Mouse (Mus musculus): Measurements from ENCODE around the gene Cbx2. TPM values are rescaled to one million over a fixed set of nuclear protein-coding genes. Genes with fewer than 3 reads are reported as not detected.

Gene Cbx2
- total RNA-seq, 4 experiments from 2014 or later, result 0.29 to 1.1 (median 0.68) TPM

GRCm38 (mm10) chr11:119057291-119057690, 34.5 kb downstream of the Cbx2 start:
- no peak for DNase-seq (ENCODE audit: low spot score in 2 of 2)

GRCm38 (mm10) chr11:119058041-119058995, 35.6 kb downstream of the Cbx2 start:
- no peak for DNase-seq (ENCODE audit: low spot score in 2 of 2)

GRCm38 (mm10) chr11:119059256-119059655, 36.5 kb downstream of the Cbx2 start:
- no peak for DNase-seq (ENCODE audit: low spot score in 2 of 2)

GRCm38 (mm10) chr11:119066841-119067240, 44.1 kb downstream of the Cbx2 start:
- DNase-seq (ENCODE audit: low spot score in 2 of 2), result no peak

DNA sequence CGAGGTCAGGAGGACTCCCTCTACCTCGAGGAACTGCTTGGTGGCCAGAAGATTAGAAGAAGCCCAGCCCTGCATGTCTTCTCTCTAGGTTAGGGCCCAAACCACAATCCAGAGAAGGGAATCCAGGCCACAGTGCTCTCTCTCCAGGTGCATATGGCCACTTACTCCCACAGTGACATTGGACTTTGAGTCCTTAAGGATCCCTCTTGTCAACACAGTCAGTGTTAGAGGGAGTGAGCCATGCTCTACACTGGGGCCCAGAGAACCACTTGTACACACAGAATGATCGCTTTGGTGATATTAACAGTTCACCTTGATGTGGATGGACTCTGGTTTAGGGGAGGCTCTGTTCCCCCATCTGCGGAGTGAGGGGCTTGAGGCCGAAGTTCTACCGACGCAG, 49.5 kb downstream of the Cbx2 start:
- DNase-seq (ENCODE audit: low spot score in 2 of 2), result no peak

DNA sequence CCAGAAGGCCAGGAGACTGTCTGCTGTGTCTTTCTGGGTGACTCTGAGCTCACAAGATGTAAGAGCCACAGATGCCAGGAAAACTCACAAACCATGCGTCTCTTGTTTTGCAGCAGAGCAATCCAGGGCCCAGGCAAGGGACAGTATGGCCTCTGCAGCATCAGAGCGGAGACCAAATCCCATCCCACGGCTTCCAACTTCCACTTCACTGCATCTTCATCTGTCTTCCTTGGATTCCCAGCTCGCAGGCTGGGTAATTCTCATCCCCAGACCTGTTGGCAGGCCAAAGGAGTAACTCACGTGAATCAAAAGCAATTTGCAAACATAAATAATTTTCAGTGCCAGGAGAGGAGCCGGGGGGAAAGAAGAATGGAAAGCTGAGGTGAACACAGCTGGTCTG, 50.2 kb downstream of the Cbx2 start:
- no peak for DNase-seq (ENCODE audit: low spot score in 2 of 2)

- no peak for DNase-seq (ENCODE audit: low spot score in 2 of 2)
These were observed 51.2 kb downstream of the Cbx2 start for GRCm38 (mm10) chr11:119073876-119074433.

DNA sequence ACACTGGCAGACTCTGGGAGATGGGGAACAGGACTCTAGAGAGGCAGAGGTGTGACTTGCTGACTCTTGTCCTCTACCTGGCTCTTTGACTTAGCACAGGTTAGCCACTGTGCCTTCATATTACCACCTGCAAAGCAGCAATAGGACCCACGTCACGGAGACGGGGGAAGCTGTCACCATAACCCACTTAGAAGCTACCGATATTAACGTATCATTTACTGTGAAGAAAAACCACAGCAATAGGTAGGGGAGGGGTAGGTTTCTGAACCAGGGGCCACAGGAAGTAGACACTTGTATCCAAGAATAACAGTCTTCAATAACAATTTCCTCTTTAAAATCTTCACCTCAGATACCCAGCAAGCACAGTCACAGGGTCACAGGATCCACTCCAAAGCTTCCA, 53.0 kb downstream of the Cbx2 start:
- DNase-seq (ENCODE audit: low spot score in 2 of 2), result no peak

GRCm38 (mm10) chr11:119077755-119078154, 55.0 kb downstream of the Cbx2 start:
- no peak for DNase-seq (ENCODE audit: low spot score in 2 of 2)

DNA sequence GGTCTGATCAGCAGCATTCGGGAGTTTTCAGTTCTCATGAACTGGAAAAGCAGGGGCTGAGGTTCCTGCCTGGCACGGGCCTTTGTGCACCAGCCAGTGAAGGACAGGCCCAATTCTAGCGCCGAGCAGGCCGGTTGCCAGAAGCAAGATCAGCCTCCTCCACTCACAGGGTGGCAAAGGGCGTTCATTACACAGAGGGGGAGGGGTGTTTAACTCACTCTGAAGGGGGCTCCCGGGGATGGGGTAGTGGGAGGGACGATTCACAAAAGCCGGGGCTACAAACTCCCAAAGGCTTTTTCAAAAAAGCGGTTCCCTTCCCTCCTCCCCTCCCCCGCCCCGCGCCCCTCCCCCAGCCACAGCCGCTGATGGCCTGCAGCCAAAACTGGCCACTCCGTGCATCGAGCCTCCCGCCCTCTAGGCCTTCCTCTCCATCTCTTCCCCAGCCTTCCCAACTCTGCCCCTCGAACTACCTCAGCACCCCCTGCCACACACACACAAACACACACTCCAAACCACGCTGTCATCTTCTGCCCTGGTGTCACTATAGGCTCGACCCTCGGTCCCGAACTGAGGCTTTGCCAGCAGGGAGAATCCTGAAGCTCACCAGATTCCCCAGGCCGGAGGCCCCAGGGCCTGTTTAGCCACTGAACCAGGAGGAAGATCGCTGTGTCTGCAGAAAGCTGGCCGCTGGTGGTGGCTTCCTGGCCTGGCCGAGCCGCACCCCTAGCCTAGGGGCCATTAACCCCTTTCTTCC, 56.1 kb downstream of the Cbx2 start:
- no peak for DNase-seq (ENCODE audit: low spot score in 2 of 2)

- no peak for DNase-seq (ENCODE audit: low spot score in 2 of 2)
These were observed 56.7 kb downstream of the Cbx2 start for GRCm38 (mm10) chr11:119079445-119079837.

GRCm38 (mm10) chr11:119080461-119081147, 57.8 kb downstream of the Cbx2 start:
- DNase-seq (ENCODE audit: low spot score in 2 of 2), result no peak

Other genes starting within 250 kb of the Cbx2 start
- under 1 TPM in 1 of 4 experiments, not detected in 3; 0.20 TPM for gene Rbfox3, start 111.4 kb upstream of the Cbx2 start, total RNA-seq (2022)
- gene Enpp7, start 34.8 kb upstream of the Cbx2 start, total RNA-seq (2022), result not detected
- 1 to 10 TPM; 1.1 to 3.3 (median 2.5) TPM for gene Cbx8, start 18.0 kb downstream of the Cbx2 start, total RNA-seq (2022)
- 1 to 10 TPM; 2.1 to 3.0 (median 2.2) TPM for gene Cbx4, start 63.3 kb downstream of the Cbx2 start, total RNA-seq (2022)
- gene Tbc1d16, start 205.5 kb downstream of the Cbx2 start, total RNA-seq (2022), result 10 to 100 TPM; 31.6 to 45.5 (median 40.5) TPM
- gene Ccdc40, start 205.6 kb downstream of the Cbx2 start, total RNA-seq (2022), result 1 to 10 TPM in 1 of 4 experiments, not detected in 3; 1.3 TPM
- 100 to 1,000 TPM; 187 to 198 (median 192) TPM for gene Gaa, start 244.9 kb downstream of the Cbx2 start, total RNA-seq (2022)